Mouse (Mus musculus): ENCODE data around the gene Misp. TPM values are rescaled to one million over a fixed set of nuclear protein-coding genes. Genes with fewer than 3 reads are reported as not detected.

The Misp gene
- total RNA-seq, 1 experiment from 2014 or later, result 1.0 TPM

Other genes with a start within 250 kb of the Misp start
- not detected in 2 replicates for gene Theg, start 233.7 kb upstream of the Misp start, total RNA-seq (2017)
- gene C2cd4c, start 207.0 kb upstream of the Misp start, total RNA-seq (2017), result not detected in 2 replicates
- gene Shc2, start 183.1 kb upstream of the Misp start, total RNA-seq (2017), result not detected in 2 replicates
- gene Odf3l2, start 175.3 kb upstream of the Misp start, total RNA-seq (2017), result not detected in 2 replicates
- not detected in 2 replicates for gene Madcam1, start 156.4 kb upstream of the Misp start, total RNA-seq (2017)
- 16.0 and 16.1 TPM in 2 replicates for gene Tpgs1, start 151.6 kb upstream of the Misp start, total RNA-seq (2017)
- gene Cdc34, start 138.8 kb upstream of the Misp start, total RNA-seq (2017), result 90.5 and 95.5 TPM in 2 replicates
- 1.5 and 2.9 TPM in 2 replicates for gene Gzmm, start 132.0 kb upstream of the Misp start, total RNA-seq (2017)
- 105 and 111 TPM in 2 replicates for gene Bsg, start 116.5 kb upstream of the Misp start, total RNA-seq (2017)
- gene Hcn2, start 104.4 kb upstream of the Misp start, total RNA-seq (2017), result not detected in 2 replicates
- gene Polrmt, start 74.4 kb upstream of the Misp start, total RNA-seq (2017), result 21.9 and 24.6 TPM in 2 replicates
- gene Fgf22, start 65.9 kb upstream of the Misp start, total RNA-seq (2017), result not detected in 2 replicates
- gene Rnf126, start 54.0 kb upstream of the Misp start, total RNA-seq (2017), result 12.0 and 15.9 TPM in 2 replicates
- gene Fstl3, start 43.7 kb upstream of the Misp start, total RNA-seq (2017), result 1.0 and 2.6 TPM in 2 replicates
- 1.1 and 1.2 TPM in 2 replicates for gene Prss57, start 30.0 kb upstream of the Misp start, total RNA-seq (2017)
- gene Palm, start 27.4 kb upstream of the Misp start, total RNA-seq (2017), result 40.6 and 42.1 TPM in 2 replicates
- 101 and 117 TPM in 2 replicates for gene Ptbp1, start 33.4 kb downstream of the Misp start, total RNA-seq (2017)
- not detected in 2 replicates for gene Prtn3, start 53.5 kb downstream of the Misp start, total RNA-seq (2017)
- 0.93 and 1.7 TPM in 2 replicates for gene Plppr3, start 53.6 kb downstream of the Misp start, total RNA-seq (2017)
- not detected in 2 replicates for gene Elane, start 65.3 kb downstream of the Misp start, total RNA-seq (2017)
- gene Cfd, start 69.9 kb downstream of the Misp start, total RNA-seq (2017), result not detected in 2 replicates
- gene Med16, start 87.9 kb downstream of the Misp start, total RNA-seq (2017), result 14.0 and 15.0 TPM in 2 replicates
- gene Gm26602, start 89.9 kb downstream of the Misp start, total RNA-seq (2017), result not detected in 2 replicates
- gene Kiss1r, start 96.0 kb downstream of the Misp start, total RNA-seq (2017), result 1.4 and 2.4 TPM in 2 replicates
- gene R3hdm4, start 100.2 kb downstream of the Misp start, total RNA-seq (2017), result 147 and 149 TPM in 2 replicates
- gene Arid3a, start 106.1 kb downstream of the Misp start, total RNA-seq (2017), result 58.8 and 68.0 TPM in 2 replicates
- 11.4 and 15.9 TPM in 2 replicates for gene Wdr18, start 139.2 kb downstream of the Misp start, total RNA-seq (2017)
- not detected in 2 replicates for gene Grin3b, start 149.7 kb downstream of the Misp start, total RNA-seq (2017)
- 80.7 and 81.4 TPM in 2 replicates for gene Tmem259, start 163.3 kb downstream of the Misp start, total RNA-seq (2017)
- 284 and 308 TPM in 2 replicates for gene Cnn2, start 167.6 kb downstream of the Misp start, total RNA-seq (2017)
- gene Abca7, start 175.5 kb downstream of the Misp start, total RNA-seq (2017), result 45.9 and 53.7 TPM in 2 replicates
- 695 and 736 TPM in 2 replicates for gene Arhgap45, start 195.7 kb downstream of the Misp start, total RNA-seq (2017)
- 47.7 and 66.4 TPM in 2 replicates for gene Polr2e, start 218.8 kb downstream of the Misp start, total RNA-seq (2017)
- gene Gpx4, start 226.2 kb downstream of the Misp start, total RNA-seq (2017), result 206 and 276 TPM in 2 replicates

All from neutrophil, adult 5-6 weeks (primary cell).